Comparison of ENCODE assay signal across 11 mouse cellular contexts in genomic region chr17:84191946-84192345, GRCm38 (mm10).
"Had no signal": no experiment of that assay in that cellular context is flagged by ENCODE, and none has a peak within 500 bp of the region (broad histone marks: within the 10 kb centered on the region; RNA-seq: fewer than 3 reads in every experiment).

No protein-coding gene starts in this region.

- H3K27me3 ChIP-seq: limb, embryonic 12.5 days; liver, embryonic 13.5 days; stomach, embryonic 15.5 days had no signal

- DNase-seq: kidney, postnatal 36 days; liver; liver, embryonic 13.5 days; liver, postnatal 0 days; lung, postnatal 36 days; right cerebral cortex, postnatal 14 days had no signal

- ATAC-seq: liver, postnatal 0 days; midbrain, embryonic 13.5 days had no signal

- H3K4me2 ChIP-seq: limb, embryonic 12.5 days; liver, embryonic 13.5 days; midbrain, embryonic 13.5 days; stomach, embryonic 15.5 days had no signal

- H3K4me3 ChIP-seq: layer of hippocampus, adult 2 months; limb, embryonic 12.5 days; liver, embryonic 13.5 days; midbrain, embryonic 13.5 days; stomach, embryonic 15.5 days had no signal

- H3K27ac ChIP-seq: kidney, postnatal 0 days; layer of hippocampus, adult 2 months; limb, embryonic 12.5 days; liver, embryonic 13.5 days; midbrain, embryonic 13.5 days had no signal

- H3K9me3 ChIP-seq: limb, embryonic 12.5 days; liver, embryonic 13.5 days; midbrain, embryonic 13.5 days; stomach, embryonic 15.5 days had no signal

- H3K9ac ChIP-seq: limb, embryonic 12.5 days; liver, embryonic 13.5 days; liver, postnatal 0 days; midbrain, embryonic 13.5 days; stomach, embryonic 15.5 days had no signal
